Mouse (Mus musculus) liver, postnatal 0 days (tissue): Measurements from ENCODE around the gene Luzp1. TPM values are rescaled to one million over a fixed set of nuclear protein-coding genes. Genes with fewer than 3 reads are reported as not detected.

ENCODE experiments used
- ATAC-seq: fragments of 200-750 bp; cut with Nextera tagmentation; 2 replicates; pipeline ENCODE4 v1.8.0; 2017; ENCODE audit warnings: mild to moderate bottlenecking, moderate library complexity
- DNase-seq: peaks from one replicate; pipeline ENCODE4 v3.0.0-alpha.2; 2016
- H3K27ac ChIP-seq: fragments of 300-500 bp; sonication (generic); 2 replicates; pipeline ENCODE4 v1.5.1; 2014; ENCODE audit warnings: antibody characterized with exemption, moderate library complexity, mild to moderate bottlenecking, low read depth
- H3K27me3 ChIP-seq: fragments of 300-500 bp; sonication (generic); 2 replicates; pipeline ENCODE4 v1.6.1; 2014; ENCODE audit warnings: low read length, control low read depth, mixed read lengths; ENCODE audit not compliant: insufficient read depth
- H3K36me3 ChIP-seq: fragments of 300-500 bp; sonication (generic); replicated peaks from 2 replicates; pipeline ENCODE4 v1.6.1; 2014; ENCODE audit warnings: mild to moderate bottlenecking, control low read depth, low read length, moderate library complexity, mixed read lengths; ENCODE audit not compliant: insufficient read depth
- H3K4me1 ChIP-seq: fragments of 300-500 bp; sonication (generic); 2 replicates; pipeline ENCODE4 v1.6.1; 2014; ENCODE audit warnings: antibody characterized with exemption, mild to moderate bottlenecking, control low read depth; ENCODE audit not compliant: insufficient read depth
- H3K4me2 ChIP-seq: fragments of 300-500 bp; sonication (generic); 2 replicates; pipeline ENCODE4 v1.6.1; 2014; ENCODE audit warnings: low read depth, mild to moderate bottlenecking, low read length, moderate library complexity, mixed read lengths
- H3K4me3 ChIP-seq: fragments of 300-500 bp; sonication (generic); 2 replicates; pipeline ENCODE4 v1.5.1; 2014; ENCODE audit warnings: low read depth, low read length
- H3K9ac ChIP-seq: fragments of 300-500 bp; sonication (generic); replicated peaks from 2 replicates; pipeline ENCODE4 v1.6.1; 2014; ENCODE audit warnings: mild to moderate bottlenecking, moderate library complexity
- H3K9me3 ChIP-seq: fragments of 300-500 bp; sonication (generic); 2 replicates; pipeline ENCODE4 v1.6.1; 2016; ENCODE audit warnings: mild to moderate bottlenecking, control low read depth, low read length, mixed read lengths
- CTCF ChIP-seq: sonication (generic); IDR thresholded peaks from 2 replicates; pipeline ENCODE4 v1.5.1; 2016; ENCODE audit warnings: antibody characterized with exemption, low read depth
- EP300 ChIP-seq: IDR thresholded peaks from 2 replicates; pipeline ENCODE4 v1.6.1; 2016; ENCODE audit warnings: antibody characterized with exemption, low read depth, mild to moderate bottlenecking
- WGBS: fragments of 180-500 bp; shearing (Covaris S2); extraction: QIAGEN DNeasy Blood & Tissue Kit; methylation state at CpG from one replicate; pipeline ENCODE4 v1.1.7; 2014; ENCODE audit not compliant: insufficient replicate concordance; 5-methylcytosine and 5-hydroxymethylcytosine counted together
- polyA plus RNA-seq: library from polyadenylated mRNA; unstranded; fragments of >200 nt; fragmentation: Nextera tagmentation; extraction: Ambion mirVana; gene quantifications from 2 replicates; pipeline ENCODE4 v1.2.1, GENCODE M21; 2015

Luzp1 gene
- polyA plus RNA-seq, 1 experiment from 2014 or later = 18.1 TPM

DNA sequence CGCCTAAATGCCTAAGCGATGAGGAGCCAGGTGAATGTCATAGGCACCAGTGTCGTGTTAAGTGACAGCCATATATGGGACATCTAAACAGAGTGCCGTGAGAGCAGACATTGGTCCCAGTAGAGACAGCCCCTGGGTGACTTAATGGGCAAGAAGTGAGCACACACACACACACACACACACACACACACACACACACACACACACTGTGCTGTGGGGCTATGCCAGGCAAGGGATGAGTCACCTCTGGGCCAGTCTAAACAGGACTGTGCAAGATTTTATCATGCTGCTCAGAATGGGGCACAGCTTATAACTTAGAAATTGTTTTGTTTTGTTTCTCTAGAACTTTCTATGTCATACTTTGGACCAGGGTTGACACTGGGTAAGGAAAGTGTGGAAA lies 35.5 kb upstream of the Luzp1 start:
- no peak for ATAC-seq
- no peak overlapping the region for H3K4me3 ChIP-seq
- H3K27ac ChIP-seq = no peak overlapping the region
- H3K36me3 ChIP-seq = no peaks in the 10 kb centered on the region
- no peak overlapping the region for H3K4me2 ChIP-seq
- H3K9me3 ChIP-seq = no peaks in the 10 kb centered on the region
- no peak overlapping the region for H3K9ac ChIP-seq
- H3K27me3 ChIP-seq = no peaks in the 10 kb centered on the region
- DNase-seq = no peak
- no peaks in the 10 kb centered on the region for H3K4me1 ChIP-seq
- 69% methylated on average over 4 of the region's 4 CpGs for WGBS
- TF ChIP-seq CTCF (no peak), EP300 (no peak)

DNA sequence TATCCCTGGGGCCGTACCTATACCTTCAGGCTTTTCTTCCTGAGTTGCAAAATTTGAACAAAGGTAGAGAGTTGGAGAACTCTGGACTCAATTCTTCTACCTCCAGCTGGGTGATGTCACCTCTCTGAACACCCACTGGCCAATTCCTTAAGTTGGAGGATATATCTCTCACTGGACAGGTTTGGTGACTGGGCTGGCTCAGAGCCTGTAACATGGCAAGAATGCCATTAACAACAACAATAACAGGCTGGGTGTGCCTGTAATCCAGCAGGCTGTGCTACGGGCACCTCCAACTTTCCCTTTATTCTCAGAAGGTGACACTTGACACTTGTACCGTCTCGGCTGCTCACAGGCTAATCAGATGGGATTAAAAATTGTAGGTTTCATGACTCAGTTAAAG lies 30.5 kb upstream of the Luzp1 start:
- Histone ChIP-seq H3K27me3 (no peaks in the 10 kb centered on the region), H3K4me2 (no peak overlapping the region), H3K4me3 (no peak overlapping the region), H3K36me3 (no peaks in the 10 kb centered on the region), H3K4me1 (no peaks in the 10 kb centered on the region), H3K9ac (no peak overlapping the region), H3K27ac (no peak overlapping the region), H3K9me3 (no peaks in the 10 kb centered on the region)
- WGBS = 71% methylated on average over 4 of the region's 4 CpGs
- DNase-seq (no peak), ATAC-seq (no peak)
- TF ChIP-seq EP300 (no peak), CTCF (no peak)

GRCm38 (mm10) chr4:136441354-136442043 lies 28.1 kb upstream of the Luzp1 start:
- no peak for DNase-seq
- H3K9me3 ChIP-seq = no peaks in the 10 kb centered on the region
- ATAC-seq = no peak
- no peak overlapping the region for H3K27ac ChIP-seq
- H3K27me3 ChIP-seq = no peaks in the 10 kb centered on the region
- WGBS = 77% methylated on average over 15 of the region's 15 CpGs
- H3K36me3 ChIP-seq = no peaks in the 10 kb centered on the region
- TF ChIP-seq EP300 (no peak), CTCF (no peak)
- H3K4me1 ChIP-seq = no peaks in the 10 kb centered on the region
- H3K9ac ChIP-seq = no peak overlapping the region
- no peak overlapping the region for H3K4me3 ChIP-seq
- H3K4me2 ChIP-seq = no peak overlapping the region

DNA sequence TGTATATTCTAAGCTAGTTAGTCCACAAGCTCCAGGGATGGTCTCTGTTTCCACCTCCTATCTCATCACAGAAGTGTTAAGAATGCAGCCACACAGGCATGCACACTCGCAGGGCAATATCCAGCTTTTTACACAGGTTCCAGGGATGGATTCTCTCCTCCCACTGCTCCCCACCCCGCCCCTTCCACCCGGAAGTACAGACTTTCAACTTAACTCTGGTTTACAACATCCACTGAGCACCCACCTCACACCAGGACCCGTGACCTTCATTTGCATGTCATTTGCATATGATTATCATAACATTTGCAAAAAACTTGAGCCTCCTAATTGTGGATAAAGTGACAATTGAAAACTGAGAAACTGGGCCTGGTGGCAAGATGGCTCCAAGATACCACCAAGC lies 25.0 kb upstream of the Luzp1 start:
- TF ChIP-seq EP300 (no peak), CTCF (no peak)
- ATAC-seq (no peak), DNase-seq (no peak)
- Histone ChIP-seq H3K9me3 (no peaks in the 10 kb centered on the region), H3K4me1 (no peaks in the 10 kb centered on the region), H3K27me3 (no peaks in the 10 kb centered on the region), H3K27ac (no peak overlapping the region), H3K36me3 (no peaks in the 10 kb centered on the region), H3K9ac (no peak overlapping the region), H3K4me3 (no peak overlapping the region), H3K4me2 (no peak overlapping the region)
- 74% methylated on average over 4 of the region's 4 CpGs for WGBS

DNA sequence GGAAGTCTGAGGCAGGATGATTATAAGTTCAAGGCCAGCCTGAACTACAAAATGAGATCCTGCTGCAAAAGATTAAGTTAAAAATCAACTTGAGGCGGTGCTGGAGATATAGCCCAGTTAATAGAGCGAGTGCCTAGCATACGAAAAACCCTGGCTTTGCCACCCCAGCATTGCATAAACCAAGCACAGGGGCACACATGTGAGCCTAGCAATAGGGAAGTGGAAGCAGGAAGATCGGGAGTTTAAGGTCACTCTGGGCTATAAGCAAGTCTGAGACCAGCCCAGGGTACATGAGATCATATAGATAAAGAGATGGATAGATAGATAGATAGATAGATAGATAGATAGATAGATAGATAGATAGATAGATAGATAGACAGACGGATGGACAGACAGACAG lies 19.8 kb upstream of the Luzp1 start:
- TF ChIP-seq CTCF (no peak), EP300 (no peak)
- WGBS = 62% methylated on average over 5 of the region's 5 CpGs

DNA sequence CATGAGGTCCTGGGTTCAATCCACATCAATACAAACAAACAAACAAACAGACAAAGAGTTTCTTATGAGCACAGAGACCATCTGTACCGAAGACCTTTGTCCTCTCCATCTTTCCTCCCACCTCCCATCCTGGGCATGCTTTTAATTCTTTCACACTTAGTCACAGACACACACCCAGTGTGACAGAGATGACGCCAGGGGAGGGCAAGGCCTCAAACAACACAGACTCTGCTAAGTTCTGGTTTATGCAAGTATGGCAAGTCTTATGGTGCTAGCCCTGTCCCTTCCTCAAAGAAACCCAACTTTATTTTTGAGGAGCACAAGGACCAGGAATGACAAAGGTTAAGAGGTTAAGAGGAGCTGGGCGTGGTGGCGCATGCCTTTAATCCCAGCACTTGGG lies 19.3 kb upstream of the Luzp1 start:
- TF ChIP-seq CTCF = no peak
- no peak for TF ChIP-seq EP300
- Histone ChIP-seq H3K4me2 (no peak overlapping the region), H3K4me1 (peaks cover 8% of the 10 kb centered on the region), H3K36me3 (no peaks in the 10 kb centered on the region), H3K27ac (no peak overlapping the region), H3K27me3 (no peaks in the 10 kb centered on the region), H3K9ac (no peak overlapping the region), H3K4me3 (no peak overlapping the region), H3K9me3 (no peaks in the 10 kb centered on the region)
- 73% methylated on average over 4 of the region's 4 CpGs for WGBS
- DNase-seq = no peak
- ATAC-seq = no peak

More for the DNA sequence above, 19.8 kb upstream of the Luzp1 start:
- no peak overlapping the region for H3K4me2 ChIP-seq
- no peak overlapping the region for H3K27ac ChIP-seq
- H3K4me3 ChIP-seq = no peak overlapping the region
- no peak for DNase-seq
- peaks cover 8% of the 10 kb centered on the region for H3K4me1 ChIP-seq
- H3K9me3 ChIP-seq = no peaks in the 10 kb centered on the region
- H3K27me3 ChIP-seq = no peaks in the 10 kb centered on the region
- no peaks in the 10 kb centered on the region for H3K36me3 ChIP-seq
- H3K9ac ChIP-seq = no peak overlapping the region
- no peak for ATAC-seq
